Mouse (Mus musculus) E14TG2a.4 (cell line): ENCODE results near the gene Dcaf11.

ENCODE experiments used
- H3K27me3 ChIP-seq: 2 replicates; pipeline ENCODE4 v1.6.1; 2014; ENCODE audit warnings: low read length, control low read depth; ENCODE audit not compliant: insufficient read depth
- H3K36me3 ChIP-seq: 2 replicates; pipeline ENCODE4 v1.6.1; 2014; ENCODE audit warnings: low read length, control low read depth; ENCODE audit not compliant: insufficient read depth
- H3K4me1 ChIP-seq: replicated peaks from 2 replicates; pipeline ENCODE4 v1.6.1; 2014; ENCODE audit warnings: low read depth, low read length, control low read depth
- H3K4me3 ChIP-seq: replicated peaks from 2 replicates; pipeline ENCODE4 v1.5.1; 2014; ENCODE audit warnings: mild to moderate bottlenecking, low read length
- H3K9me3 ChIP-seq: 2 replicates; pipeline ENCODE4 v1.6.1; 2014; ENCODE audit warnings: low read length, control low read depth
- CTCF ChIP-seq: conservative IDR thresholded peaks from 2 replicates; pipeline ENCODE4 v1.5.1; 2014; ENCODE audit warnings: low read length
- NANOG ChIP-seq: IDR thresholded peaks from 2 replicates; pipeline ENCODE4 v1.6.1; 2014; ENCODE audit warnings: borderline replicate concordance, low read length, mixed read lengths
- POU5F1 ChIP-seq: IDR thresholded peaks from 2 replicates; pipeline ENCODE4 v1.6.1; 2014; ENCODE audit warnings: low read length, borderline replicate concordance

Gene Dcaf11

GRCm38 (mm10) chr14:55575711-55576110 lies 15.9 kb downstream of the Dcaf11 start:
- no peaks in the 10 kb centered on the region for H3K9me3 ChIP-seq
- H3K36me3 ChIP-seq, result peaks cover 12% of the 10 kb centered on the region
- H3K4me3 ChIP-seq, result peak overlapping the region; percentile 61
- no peaks in the 10 kb centered on the region for H3K27me3 ChIP-seq
- peaks cover 48% of the 10 kb centered on the region for H3K4me1 ChIP-seq
- no peak for TF ChIP-seq NANOG
- no peak for TF ChIP-seq POU5F1
- TF ChIP-seq CTCF, result no peak

GRCm38 (mm10) chr14:55576376-55576775 lies 16.6 kb downstream of the Dcaf11 start:
- Histone ChIP-seq H3K36me3 (peaks cover 17% of the 10 kb centered on the region), H3K9me3 (no peaks in the 10 kb centered on the region), H3K4me1 (peaks cover 55% of the 10 kb centered on the region), H3K4me3 (peak overlapping the region; percentile 61), H3K27me3 (no peaks in the 10 kb centered on the region)
- TF ChIP-seq POU5F1 (no peak), NANOG (no peak), CTCF (no peak)

- H3K36me3 ChIP-seq, result peaks cover 24% of the 10 kb centered on the region
- TF ChIP-seq CTCF (no peak), NANOG (no peak), POU5F1 (no peak)
- H3K9me3 ChIP-seq, result no peaks in the 10 kb centered on the region
- no peaks in the 10 kb centered on the region for H3K27me3 ChIP-seq
- H3K4me1 ChIP-seq, result peaks cover 63% of the 10 kb centered on the region
- H3K4me3 ChIP-seq, result peak within 1 kb of the TSS; percentile 88
Measured at GRCm38 (mm10) chr14:55577871-55578667, 18.3 kb downstream of the Dcaf11 start, which contains the start of gene Psme1. TSS of gene Psme1 (plus strand) at chr14:55578123.

GRCm38 (mm10) chr14:55578668-55579269 lies 19.0 kb downstream of the Dcaf11 start:
- H3K4me1 ChIP-seq, result peaks cover 63% of the 10 kb centered on the region
- H3K27me3 ChIP-seq, result no peaks in the 10 kb centered on the region
- peak overlapping the region; percentile 88 for H3K4me3 ChIP-seq
- H3K36me3 ChIP-seq, result peaks cover 24% of the 10 kb centered on the region
- TF ChIP-seq POU5F1 (no peak), CTCF (no peak), NANOG (no peak)
- no peaks in the 10 kb centered on the region for H3K9me3 ChIP-seq

- Histone ChIP-seq H3K4me1 (peaks cover 70% of the 10 kb centered on the region), H3K4me3 (peak overlapping the region; percentile 13; the same call in 1 of the 2 replicates), H3K36me3 (peaks cover 24% of the 10 kb centered on the region), H3K9me3 (no peaks in the 10 kb centered on the region), H3K27me3 (peaks cover 5% of the 10 kb centered on the region)
- no peak for TF ChIP-seq CTCF
- TF ChIP-seq POU5F1, result no peak
- no peak for TF ChIP-seq NANOG
Measured at GRCm38 (mm10) chr14:55579511-55580496, 20.0 kb downstream of the Dcaf11 start.

GRCm38 (mm10) chr14:55580731-55581130 lies 20.9 kb downstream of the Dcaf11 start:
- Histone ChIP-seq H3K4me3 (no peak overlapping the region), H3K36me3 (peaks cover 24% of the 10 kb centered on the region), H3K9me3 (no peaks in the 10 kb centered on the region), H3K27me3 (peaks cover 5% of the 10 kb centered on the region), H3K4me1 (peaks cover 71% of the 10 kb centered on the region)
- TF ChIP-seq POU5F1 (no peak), NANOG (no peak), CTCF (no peak)

- Histone ChIP-seq H3K4me3 (no peak overlapping the region), H3K36me3 (peaks cover 27% of the 10 kb centered on the region), H3K4me1 (peaks cover 66% of the 10 kb centered on the region), H3K27me3 (peaks cover 5% of the 10 kb centered on the region), H3K9me3 (no peaks in the 10 kb centered on the region)
- peak; percentile 75 for TF ChIP-seq CTCF
- no peak for TF ChIP-seq NANOG
- TF ChIP-seq POU5F1, result no peak
Measured at GRCm38 (mm10) chr14:55581981-55582681, 22.3 kb downstream of the Dcaf11 start.

GRCm38 (mm10) chr14:55584303-55584701 lies 24.5 kb downstream of the Dcaf11 start:
- Histone ChIP-seq H3K9me3 (no peaks in the 10 kb centered on the region), H3K4me3 (peak overlapping the region; percentile 85), H3K4me1 (peaks cover 62% of the 10 kb centered on the region), H3K27me3 (peaks cover 5% of the 10 kb centered on the region), H3K36me3 (peaks cover 43% of the 10 kb centered on the region)
- no peak for TF ChIP-seq NANOG
- no peak for TF ChIP-seq CTCF
- TF ChIP-seq POU5F1, result no peak
